Mouse (Mus musculus): ENCODE data around the gene Acap3.

Acap3 gene

DNA sequence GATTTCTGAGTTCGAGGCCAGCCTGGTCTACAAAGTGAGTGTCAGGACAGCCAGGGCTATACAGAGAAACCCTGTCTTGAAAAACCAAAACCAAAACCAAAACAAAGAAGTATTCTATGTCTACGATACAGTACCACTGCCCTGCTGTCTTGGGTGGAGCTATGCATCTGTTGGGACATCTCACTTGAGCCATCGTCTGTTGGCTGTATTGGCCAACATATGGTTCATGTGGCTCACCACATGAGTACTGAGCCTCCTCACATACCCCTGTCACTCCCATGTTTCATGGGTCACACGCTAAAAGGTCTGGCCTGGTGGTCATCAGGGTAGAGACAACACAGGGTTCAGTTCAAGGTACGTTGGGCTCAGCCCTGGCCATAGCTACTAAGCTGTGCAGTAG lies 5.3 kb upstream of the Acap3 start:
- DNase-seq (ENCODE audit: extremely low spot score): no peak

DNA sequence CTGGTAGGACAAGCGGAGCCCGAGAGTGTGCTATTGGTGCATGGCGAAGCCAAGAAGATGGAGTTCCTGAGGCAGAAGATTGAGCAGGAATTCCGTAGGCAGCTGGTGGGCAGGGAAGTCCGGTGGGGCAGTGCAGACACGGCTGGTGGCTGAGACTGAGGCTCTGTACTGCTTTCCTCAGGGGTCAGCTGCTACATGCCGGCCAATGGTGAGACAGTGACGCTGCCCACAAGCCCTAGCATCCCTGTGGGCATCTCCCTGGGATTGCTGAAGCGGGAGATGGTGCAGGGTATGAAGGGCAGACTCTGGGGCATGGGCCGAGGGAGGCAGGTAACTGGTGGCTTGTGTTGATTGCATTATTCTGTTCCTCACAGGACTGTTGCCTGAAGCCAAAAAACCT lies 3.9 kb upstream of the Acap3 start:
- DNase-seq (ENCODE audit: extremely low spot score): no peak

DNA sequence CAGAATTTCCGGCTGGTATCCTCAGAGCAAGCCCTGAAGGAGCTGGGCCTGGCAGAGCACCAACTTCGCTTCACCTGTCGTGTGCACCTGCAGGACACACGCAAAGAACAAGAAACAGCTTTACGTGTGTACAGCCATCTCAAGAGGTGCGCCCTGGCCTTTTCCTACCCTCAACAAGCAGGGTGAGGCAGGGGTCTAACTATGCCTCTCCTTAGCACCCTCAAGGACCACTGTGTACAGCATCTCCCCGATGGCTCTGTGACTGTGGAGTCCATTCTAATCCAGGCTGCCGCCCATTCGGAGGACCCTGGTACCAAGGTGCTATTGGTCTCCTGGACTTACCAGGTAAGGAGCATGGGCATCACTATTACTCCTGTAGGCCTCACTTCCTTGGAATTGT lies 3.4 kb upstream of the Acap3 start:
- DNase-seq (ENCODE audit: extremely low spot score): no peak

DNA sequence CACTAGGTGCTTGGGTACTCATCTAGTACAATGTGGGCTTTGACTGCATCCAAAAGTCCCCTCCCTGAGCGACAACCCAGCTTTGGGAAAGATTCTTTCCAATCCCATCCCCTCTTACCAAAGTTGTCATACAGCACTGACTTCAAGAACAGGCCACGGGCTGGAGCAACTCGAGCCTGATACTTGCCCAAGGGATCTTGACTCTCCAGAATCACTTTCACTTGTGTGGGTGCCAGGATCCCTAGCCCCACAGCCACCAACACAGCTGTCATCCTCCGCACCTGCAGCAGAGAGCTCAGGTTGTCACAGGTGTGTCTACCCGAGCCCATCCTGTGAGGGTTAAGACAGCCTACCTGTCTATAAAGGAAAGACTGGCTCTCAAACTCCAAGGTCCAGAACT lies 2.3 kb upstream of the Acap3 start:
- DNase-seq (ENCODE audit: extremely low spot score): no peak

DNA sequence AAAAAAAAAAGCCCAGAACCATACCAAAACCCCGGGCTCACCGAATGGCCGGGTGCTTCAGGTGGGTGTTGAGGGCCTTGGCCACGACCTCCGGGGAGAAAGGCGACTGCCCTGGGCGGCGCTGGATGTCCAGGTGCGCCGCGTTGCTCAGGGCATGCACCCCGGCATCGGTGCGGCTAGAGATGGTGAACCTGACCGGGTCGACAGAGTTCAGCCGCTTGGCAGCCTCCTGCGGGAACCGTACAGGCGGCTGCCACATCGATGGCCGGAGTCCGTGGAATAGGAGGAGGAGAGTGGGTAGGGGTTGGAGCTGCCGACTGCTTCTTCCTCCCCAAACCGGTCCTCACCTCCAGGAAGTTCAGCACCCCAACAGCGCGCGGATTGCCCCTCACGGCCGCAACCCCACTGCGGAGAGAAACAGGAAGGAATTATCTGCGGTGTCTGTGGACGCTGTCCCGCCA lies 581 bp upstream of the Acap3 start:
- DNase-seq (ENCODE audit: extremely low spot score): peak; percentile 10

DNA sequence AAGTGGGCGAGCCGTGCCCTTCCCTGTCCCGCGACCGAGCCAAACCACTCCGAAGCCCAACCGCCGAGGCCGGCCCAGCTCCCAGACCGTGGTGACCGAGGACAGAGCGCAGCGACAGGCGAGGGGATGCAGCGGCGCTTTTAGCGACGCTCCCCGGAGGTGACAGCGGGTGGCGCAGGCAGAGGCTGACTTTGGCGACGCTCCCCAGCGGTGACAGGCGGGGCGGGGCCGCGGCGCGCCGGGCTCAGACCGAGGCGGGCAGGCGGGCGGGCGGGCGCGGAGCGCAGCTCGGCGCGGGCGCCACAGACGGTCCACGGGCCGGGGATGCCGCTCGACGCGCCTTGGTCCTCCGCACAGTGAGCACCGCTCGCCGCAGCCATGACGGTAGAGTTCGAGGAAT lies 395 bp downstream of the Acap3 start:
- peak; percentile 85 for DNase-seq (ENCODE audit: extremely low spot score)

DNA sequence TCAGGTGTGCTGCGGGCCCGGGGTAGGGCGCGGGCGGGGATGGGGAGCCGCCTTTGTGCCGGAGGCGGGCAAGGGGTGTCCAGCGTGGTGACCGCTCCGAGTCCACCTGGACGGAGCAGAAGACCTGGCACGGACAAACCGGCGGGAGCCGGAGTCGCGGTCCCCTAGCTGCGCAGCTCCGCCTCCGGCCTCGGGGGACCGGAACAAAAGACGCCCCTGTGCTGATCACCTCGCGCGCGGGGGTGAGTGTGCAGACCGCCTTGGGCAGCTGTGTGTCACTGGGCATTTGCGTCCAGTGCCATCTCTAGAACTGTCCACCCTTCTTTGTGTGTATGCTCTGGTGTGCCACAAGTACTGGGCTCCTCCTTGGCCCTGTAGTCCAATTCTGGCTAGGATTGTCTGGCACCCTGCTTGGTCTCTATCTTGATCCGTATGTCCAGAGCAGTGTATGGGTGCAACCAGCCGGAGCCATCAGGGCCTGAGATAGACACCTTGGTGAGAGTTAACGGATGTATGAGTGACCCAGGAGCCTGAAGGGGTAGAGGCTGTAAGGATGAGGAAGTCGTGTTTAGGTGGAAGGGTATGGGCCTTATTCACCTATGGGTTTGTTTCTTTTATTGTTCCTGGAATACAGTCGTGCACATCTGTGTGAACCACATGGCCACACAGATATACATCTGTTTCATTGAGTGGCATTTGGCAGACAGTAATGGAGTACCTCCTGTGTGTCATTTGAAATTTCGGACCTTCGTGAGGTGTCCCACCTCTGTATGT lies 1.0 kb downstream of the Acap3 start:
- no peak for DNase-seq (ENCODE audit: extremely low spot score)

DNA sequence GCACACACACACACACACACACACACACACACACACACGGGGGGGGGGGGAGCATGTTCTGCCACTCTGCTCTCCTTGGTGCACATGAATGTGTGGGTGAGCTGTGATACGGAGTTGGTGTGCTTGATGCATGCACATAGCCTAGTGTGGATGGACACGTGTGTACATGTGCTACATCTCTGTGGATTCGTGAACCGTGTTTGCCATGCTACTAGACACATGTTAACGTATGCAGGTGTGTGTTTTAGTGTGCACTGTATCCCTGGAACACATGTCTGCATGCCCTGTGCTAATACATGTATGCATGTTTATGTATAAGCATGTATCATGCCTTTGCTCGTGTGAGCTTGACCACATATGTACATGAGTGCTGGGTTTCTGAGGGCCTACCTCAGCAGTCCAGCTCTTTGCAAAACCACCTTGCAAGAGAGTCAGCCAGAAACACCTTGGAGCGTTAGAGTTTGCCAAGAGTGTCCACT lies 1.6 kb downstream of the Acap3 start:
- no peak for DNase-seq (ENCODE audit: extremely low spot score)

DNA sequence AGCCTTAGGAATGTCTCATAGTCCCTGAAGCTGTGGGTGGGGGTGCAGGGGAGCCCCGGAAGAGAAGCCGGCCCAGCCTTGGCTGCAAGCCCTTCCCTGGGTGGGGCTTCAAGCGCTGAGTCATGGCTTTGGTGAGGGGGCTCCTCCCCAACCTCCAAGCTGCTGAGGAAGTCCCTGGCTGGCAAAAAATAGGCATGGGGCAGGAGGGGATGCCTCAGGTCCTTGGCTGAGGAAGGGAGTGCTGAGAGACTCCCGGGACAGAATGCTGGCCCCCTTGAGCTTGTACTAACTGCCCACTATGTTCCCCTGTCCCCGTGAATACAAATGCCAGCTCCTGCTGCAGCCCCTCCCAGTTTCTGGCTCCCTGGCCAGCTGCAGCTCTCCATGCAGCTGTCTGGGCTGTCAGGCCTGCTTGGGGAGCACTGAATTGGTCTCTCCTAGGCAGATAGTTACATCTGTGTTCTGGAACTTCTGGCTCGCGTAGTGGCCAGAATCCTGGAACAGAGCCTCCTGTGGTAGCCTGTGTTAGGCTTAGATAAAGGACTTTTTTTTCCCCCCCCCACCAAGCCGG lies 2.8 kb downstream of the Acap3 start:
- no peak for DNase-seq (ENCODE audit: extremely low spot score)

DNA sequence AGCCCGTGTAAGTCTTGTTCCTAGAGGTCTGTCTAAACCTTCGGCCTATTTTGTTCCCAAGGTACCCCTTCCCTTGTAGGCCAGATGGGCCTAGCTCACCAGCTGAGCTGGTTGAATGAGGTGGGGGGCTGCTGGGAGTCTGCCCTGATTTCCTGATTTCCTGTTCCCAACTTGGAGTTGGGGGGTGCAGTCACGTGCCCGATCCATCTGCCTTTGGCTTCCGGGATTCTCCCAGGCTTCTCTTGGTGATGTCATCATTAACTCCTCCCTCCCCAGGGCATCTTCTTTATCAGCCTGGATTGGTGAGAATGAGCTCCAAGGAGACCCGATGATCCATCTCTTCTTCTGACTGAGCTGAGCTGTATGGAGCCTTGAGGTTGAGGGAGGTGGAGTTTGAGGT lies 3.6 kb downstream of the Acap3 start:
- no peak for DNase-seq (ENCODE audit: extremely low spot score)

DNA sequence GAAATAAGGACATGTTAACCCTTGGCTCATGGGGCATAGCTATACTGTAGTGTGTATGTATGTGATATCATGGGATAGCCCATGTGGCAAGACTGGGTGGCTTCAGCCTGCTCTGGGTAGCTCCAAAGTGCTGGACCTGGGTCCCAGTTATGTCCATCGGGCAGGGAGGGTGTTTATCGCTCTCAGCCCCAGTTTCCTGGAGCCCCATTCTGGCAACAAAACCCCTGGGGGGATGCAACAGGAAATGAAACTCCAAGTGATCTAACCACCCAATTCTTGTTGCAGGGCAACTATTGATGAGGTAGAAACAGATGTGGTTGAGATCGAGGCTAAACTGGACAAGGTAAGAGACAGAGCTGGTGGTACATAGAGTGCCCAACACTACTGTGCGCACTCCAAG lies 4.2 kb downstream of the Acap3 start:
- no peak for DNase-seq (ENCODE audit: extremely low spot score)

DNA sequence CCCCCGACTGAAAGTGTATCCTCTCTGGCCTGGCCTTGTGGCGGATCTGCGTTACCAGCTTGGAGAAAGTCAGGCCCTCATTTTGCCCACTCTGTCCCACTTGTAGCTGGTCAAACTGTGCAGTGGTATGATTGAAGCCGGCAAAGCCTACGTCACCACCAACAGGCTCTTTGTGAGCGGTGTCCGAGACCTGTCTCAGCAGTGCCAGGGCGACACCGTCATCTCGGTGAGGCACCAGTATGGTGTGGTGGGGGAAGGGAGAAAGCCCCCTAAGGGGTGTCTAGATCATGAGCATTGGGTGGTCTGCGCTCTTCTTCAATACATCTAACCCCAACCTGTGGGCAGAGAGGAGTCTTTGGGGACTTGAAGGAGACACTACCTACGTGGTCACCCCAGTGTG lies 4.8 kb downstream of the Acap3 start:
- DNase-seq (ENCODE audit: extremely low spot score): no peak

DNA sequence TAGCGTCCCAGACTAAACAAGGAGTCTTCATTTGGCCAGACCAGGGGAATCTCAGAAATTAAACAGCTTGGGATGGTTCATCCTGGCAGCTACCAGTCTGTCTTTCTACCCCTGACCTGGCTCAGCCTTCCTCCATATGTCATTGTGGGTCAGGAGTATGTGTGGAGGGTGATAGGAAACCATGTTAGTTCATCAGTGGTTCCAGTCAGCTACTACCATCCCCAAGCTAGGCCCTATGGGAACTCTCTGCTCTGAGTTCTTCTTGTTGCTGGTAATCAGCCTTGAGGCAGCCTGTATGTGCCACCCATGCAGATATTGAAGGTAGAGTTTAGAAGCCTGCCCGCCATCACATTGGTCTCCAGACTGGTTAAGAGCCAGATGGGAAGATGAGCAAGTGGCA lies 6.7 kb downstream of the Acap3 start:
- no peak for DNase-seq (ENCODE audit: extremely low spot score)

DNA sequence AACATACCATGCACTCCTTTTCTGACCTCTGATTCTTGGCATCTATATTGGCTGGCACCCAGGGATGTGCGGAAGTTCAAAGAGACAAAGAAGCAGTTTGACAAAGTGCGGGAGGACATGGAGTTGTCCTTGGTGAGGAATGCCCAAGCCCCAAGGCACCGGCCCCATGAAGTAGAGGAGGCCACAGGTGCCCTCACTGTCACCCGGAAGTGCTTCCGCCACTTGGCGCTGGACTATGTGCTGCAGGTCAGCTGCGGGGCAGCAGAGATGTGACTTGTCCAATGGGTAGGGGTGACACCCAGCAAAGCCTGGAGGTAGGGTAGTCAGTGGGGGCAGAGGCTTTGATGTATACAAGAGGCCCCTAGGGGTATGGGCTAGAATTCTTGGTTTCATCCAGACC lies 7.7 kb downstream of the Acap3 start:
- DNase-seq (ENCODE audit: extremely low spot score): no peak

DNA sequence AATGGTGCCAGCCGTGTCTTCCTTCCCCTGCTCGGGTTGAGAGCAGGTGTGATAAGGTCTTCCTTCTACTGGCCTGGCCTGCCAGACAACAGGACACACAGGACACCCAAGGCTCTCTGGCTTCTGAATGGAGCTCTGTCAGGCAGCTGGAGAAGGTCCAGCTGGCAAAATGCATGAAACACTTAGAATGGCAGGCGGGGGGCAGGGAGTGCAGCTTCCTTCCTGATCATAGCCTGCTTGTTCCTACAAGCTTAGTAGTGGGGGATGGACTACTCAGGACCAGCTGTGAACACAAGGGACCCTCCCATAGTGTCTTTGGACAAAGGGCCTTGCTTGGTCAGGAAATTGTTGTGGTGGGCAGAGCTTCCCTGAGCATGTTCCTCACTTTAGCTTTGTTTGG lies 9.6 kb downstream of the Acap3 start:
- DNase-seq (ENCODE audit: extremely low spot score): no peak

DNA sequence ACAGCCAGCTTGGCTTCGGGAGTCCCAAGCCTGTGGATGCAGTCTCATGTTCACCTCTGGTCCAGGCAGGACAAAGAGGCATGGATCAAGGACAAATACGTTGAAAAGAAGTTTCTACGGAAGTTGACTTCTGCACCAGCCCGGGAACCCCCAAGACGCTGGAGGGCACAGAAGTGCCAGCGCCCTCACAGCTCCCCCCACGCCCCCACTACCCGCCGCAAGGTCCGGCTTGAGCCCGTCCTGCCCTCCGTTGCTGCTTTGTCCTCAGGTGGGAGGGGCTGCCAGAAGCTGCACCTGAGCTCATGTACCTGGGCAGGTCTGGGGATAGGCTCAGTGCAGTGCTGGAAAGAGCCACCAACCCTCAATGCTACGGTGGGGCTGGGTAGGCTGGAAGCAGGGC lies 11.6 kb downstream of the Acap3 start:
- no peak for DNase-seq (ENCODE audit: extremely low spot score)

DNA sequence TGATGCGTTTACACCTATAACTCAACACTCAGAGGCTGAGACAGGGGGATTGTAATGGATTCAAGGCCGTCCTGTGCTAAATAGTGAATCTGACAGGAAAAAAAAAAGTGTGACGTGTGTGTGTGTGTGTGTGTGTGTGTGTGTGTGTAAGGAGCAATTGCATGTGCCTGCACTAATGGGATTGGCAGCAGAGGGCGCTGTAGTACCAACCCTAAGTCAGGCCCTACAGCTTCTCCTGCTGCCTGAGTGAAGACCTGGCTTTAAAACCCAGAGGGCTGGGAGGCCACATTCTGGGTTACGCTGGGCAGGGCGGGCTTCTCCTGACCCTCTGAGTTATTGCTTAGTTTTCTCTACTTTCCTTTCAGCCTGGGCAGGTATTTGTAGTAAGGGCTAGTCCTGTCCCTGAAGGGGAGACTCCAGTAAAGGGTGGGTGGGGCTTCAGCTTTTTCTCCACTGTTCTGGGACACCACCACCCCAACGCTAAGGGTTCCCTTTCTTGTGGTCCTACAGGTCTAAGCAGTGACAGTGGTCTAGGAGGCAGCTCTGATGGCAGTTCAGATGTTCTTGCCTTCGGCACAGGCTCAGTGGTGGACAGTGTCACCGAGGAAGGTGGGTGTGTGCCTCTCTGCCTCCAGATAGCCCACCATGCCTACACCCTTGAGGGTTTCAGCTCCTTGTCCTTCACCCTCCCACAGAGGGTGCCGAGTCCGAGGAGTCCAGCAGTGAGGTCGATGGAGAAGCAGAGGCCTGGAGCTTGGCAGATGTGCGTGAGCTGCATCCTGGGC lies 12.9 kb downstream of the Acap3 start:
- no peak for DNase-seq (ENCODE audit: extremely low spot score)

DNA sequence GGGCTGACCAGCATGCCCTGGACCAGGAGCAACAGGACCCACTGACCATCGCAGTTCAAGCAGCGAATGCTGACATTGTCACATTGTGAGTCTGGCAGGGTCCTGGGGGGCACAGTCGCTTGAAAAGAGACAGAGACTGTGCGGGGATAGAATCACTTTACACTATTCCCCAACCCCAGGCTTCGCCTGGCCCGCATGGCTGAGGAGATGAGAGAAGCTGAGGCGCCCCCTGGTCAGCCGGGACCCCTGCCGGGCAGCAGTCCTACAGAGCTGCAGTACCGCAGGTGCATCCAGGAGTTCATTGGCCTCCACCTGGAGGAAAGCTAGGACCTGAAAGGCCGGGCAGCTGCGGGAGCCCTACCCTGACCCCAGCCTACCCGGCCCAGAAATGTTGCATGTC lies 14.0 kb downstream of the Acap3 start:
- DNase-seq (ENCODE audit: extremely low spot score): no peak

DNA sequence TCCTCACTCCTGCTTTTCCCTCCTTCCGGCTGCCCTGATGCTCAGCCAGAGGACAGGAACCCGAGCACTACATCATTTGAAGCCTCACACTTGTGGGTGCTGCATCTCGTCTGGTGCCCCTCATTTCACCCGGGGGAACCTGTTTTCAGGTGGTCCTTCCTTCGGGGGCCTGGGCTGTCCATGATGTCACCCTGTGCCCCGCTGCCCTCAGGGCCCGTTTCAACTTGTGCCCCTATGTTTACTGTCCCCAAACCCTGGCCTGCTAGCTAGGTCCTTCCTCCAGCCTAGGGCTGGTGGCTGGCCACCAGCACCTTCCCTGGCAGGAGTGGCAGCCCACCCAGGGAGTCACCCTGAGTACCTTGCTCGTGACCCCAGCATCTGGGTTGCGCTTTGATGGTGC lies 14.5 kb downstream of the Acap3 start:
- no peak for DNase-seq (ENCODE audit: extremely low spot score)

DNA sequence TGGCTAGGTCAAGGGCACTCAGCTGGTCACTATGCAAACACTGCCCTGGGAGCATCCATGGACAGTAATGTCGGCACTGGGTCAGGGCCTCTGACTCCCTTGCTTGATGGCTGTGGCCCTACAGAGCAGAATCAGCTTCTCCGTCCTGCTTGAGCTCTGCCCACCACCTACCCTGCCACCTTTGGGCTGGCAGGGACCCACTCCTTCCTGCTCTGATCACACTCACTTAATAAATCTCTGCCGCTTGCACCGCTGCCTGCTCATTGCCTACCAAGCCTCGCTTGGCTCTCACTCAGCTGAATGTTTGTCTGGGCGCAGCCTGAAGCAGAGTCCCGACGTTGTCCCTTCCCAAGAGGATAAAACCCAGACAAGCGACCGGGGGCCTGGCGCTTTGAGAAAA lies 15.4 kb downstream of the Acap3 start:
- no peak for DNase-seq (ENCODE audit: extremely low spot score)

DNA sequence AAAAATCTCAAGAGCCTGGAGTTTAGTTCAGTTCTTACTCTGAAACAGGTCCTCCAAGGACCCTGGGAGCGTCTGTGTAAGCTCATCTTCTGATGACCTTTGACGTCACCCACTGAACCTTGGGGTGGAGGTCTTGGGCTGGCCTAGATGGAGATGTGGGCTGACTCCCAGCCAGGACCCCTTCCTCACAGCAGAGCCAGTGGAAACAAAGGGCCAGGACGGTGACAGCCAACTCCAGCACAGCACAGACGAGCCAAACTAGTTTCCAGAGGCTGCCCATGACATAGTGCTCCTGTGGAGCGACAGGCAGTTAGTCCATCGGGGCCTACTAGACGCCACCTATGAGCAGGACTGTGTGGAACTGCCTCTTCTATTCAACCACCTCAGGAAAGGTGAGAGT lies 16.7 kb downstream of the Acap3 start:
- DNase-seq (ENCODE audit: extremely low spot score): no peak

DNA sequence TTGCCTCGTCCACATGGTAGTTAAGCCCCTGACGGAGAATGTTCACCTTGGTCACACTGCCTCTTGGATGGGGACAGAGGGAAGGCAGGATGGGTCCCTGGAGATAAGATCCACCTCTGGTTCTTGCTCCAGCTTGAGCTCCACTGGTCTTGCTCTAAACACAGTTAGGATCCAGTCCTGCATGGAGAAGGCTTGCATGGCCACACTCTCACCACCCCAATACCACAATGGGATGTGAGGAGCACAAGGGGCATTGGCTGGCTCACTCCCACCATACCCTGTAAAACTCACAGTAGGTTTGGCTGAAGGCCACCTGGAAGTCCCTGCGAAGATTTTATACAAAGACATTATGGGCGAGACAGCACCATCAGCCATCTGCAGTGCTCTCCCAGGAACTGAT lies 17.1 kb downstream of the Acap3 start:
- DNase-seq (ENCODE audit: extremely low spot score): no peak

DNA sequence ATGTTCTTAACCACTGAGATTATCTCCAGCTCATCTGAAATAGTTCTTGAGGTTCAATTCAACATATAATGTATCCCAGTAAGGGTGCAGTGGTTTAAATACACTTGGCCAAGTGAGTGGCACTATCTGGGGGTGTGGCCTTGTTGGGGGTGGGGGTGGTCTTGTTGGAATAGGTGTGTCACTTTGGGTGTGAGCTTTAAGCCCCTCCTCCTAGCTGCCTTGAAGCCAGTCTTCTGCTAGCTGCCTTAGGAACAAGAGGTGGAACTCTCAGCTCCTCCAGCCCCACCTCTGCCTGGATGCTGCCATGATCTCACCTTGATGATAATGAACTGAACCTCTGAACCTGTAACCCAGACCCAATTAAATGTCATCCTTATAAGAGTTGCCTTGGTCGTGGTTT lies 40.4 kb downstream of the Acap3 start:
- no peak for DNase-seq (ENCODE audit: extremely low spot score)

All from embryo, embryonic 9.5 days (tissue).